Mouse (Mus musculus) lung, adult 2 months (tissue): ENCODE measurements around the gene Zfp648.

Source experiments
- CTCF ChIP-seq: fragments of 200-500 bp; IDR thresholded peaks from 2 replicates; pipeline ENCODE4 v1.5.1; 2011; ENCODE audit warnings: mild to moderate bottlenecking, low read length, control low read depth; ENCODE audit not compliant: insufficient read depth
- POLR2A ChIP-seq: fragments of 200-500 bp; IDR thresholded peaks from 2 replicates; pipeline ENCODE4 v1.6.1; 2011; ENCODE audit warnings: low read depth, mild to moderate bottlenecking, control low read depth, low read length, borderline replicate concordance; ENCODE audit errors: extremely low read depth

- TF ChIP-seq POLR2A (no peak), CTCF (no peak)
Measured at GRCm38 (mm10) chr1:154238876-154239275, 37.9 kb downstream of the Zfp648 start.
